Mouse (Mus musculus) heart, postnatal 0 days (tissue): Measurements from ENCODE around the gene Fpgs.

Experiments used
- CTCF ChIP-seq: IDR thresholded peaks from 2 replicates; pipeline ENCODE4 v1.5.1; 2016; ENCODE audit warnings: antibody characterized with exemption, control low read depth, low read depth
- EP300 ChIP-seq: IDR thresholded peaks from 2 replicates; pipeline ENCODE4 v1.6.1; 2016; ENCODE audit warnings: antibody characterized with exemption, low read depth

DNA sequence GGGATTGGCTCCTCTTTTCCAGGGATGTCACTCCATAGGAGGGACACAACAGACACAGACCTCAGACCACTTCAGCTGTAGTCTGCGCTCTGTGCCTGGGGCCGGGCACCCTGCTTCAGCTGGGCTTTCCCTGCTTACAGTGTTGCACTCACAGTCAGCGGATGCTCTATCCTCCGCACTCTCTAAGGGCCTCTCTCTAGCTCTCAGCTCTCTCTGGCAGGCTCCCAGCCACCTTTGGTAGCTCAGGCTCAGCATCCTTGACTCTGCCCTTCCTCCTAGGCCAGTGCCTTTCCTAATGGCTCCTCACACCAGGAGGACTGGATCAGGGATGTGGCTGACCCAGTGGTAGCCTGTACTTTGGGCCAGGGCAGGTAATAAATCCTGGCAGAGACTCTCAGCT, 28.0 kb upstream of the Fpgs start:
- TF ChIP-seq CTCF: no peak
- no peak for TF ChIP-seq EP300
